Mouse (Mus musculus) forebrain, embryonic 13.5 days (tissue): ENCODE measurements at regions not wholly inside any gene's neighbourhood (a gene's known extent, or its start where the extent isn't known, plus 50 kb on each side); places are given as distances from the start of the nearest gene placed in this dataset.
A peak's percentile ranks its signal among the peaks of the same experiment; 100 is the strongest.
"Not testable (repeated sequence)": the region's sequence is repeated elsewhere in the genome, so short reads cannot be mapped to it uniquely, and the experiment has no call there.

Experiments used
- ATAC-seq: fragments of 200-750 bp; cut with Nextera tagmentation; 2 replicates; pipeline ENCODE4 v1.8.0; 2017
- H3K27ac ChIP-seq: fragments of 300-500 bp; sonication (generic); 2 replicates; pipeline ENCODE4 v1.5.1; 2015; ENCODE audit warnings: inconsistent platforms, mild to moderate bottlenecking, moderate library complexity
- H3K27me3 ChIP-seq: fragments of 300-500 bp; sonication (generic); 2 replicates; pipeline ENCODE4 v1.6.1; 2015; ENCODE audit warnings: mild to moderate bottlenecking, inconsistent platforms
- H3K36me3 ChIP-seq: fragments of 300-500 bp; sonication (generic); 2 replicates; pipeline ENCODE4 v1.6.1; 2015; ENCODE audit warnings: mild to moderate bottlenecking, inconsistent platforms; ENCODE audit not compliant: poor library complexity, severe bottlenecking
- H3K4me1 ChIP-seq: fragments of 300-500 bp; sonication (generic); 2 replicates; pipeline ENCODE4 v1.6.1; 2015; ENCODE audit warnings: inconsistent platforms
- H3K4me2 ChIP-seq: fragments of 300-500 bp; sonication (generic); 2 replicates; pipeline ENCODE4 v1.6.1; 2015; ENCODE audit warnings: inconsistent platforms, mild to moderate bottlenecking, moderate library complexity
- H3K4me3 ChIP-seq: fragments of 300-500 bp; sonication (generic); 2 replicates; pipeline ENCODE4 v1.5.1; 2015; ENCODE audit warnings: mild to moderate bottlenecking, inconsistent platforms
- H3K9ac ChIP-seq: fragments of 300-500 bp; sonication (generic); 2 replicates; pipeline ENCODE4 v1.6.1; 2015; ENCODE audit warnings: mild to moderate bottlenecking, inconsistent platforms
- H3K9me3 ChIP-seq: fragments of 300-500 bp; sonication (generic); replicated peaks from 2 replicates; pipeline ENCODE4 v1.6.1; 2016; ENCODE audit warnings: inconsistent platforms
- WGBS: fragments of 180-500 bp; shearing (Covaris S2); methylation state at CpG from one replicate; pipeline ENCODE4 v1.1.7; 2015; 5-methylcytosine and 5-hydroxymethylcytosine counted together

DNA sequence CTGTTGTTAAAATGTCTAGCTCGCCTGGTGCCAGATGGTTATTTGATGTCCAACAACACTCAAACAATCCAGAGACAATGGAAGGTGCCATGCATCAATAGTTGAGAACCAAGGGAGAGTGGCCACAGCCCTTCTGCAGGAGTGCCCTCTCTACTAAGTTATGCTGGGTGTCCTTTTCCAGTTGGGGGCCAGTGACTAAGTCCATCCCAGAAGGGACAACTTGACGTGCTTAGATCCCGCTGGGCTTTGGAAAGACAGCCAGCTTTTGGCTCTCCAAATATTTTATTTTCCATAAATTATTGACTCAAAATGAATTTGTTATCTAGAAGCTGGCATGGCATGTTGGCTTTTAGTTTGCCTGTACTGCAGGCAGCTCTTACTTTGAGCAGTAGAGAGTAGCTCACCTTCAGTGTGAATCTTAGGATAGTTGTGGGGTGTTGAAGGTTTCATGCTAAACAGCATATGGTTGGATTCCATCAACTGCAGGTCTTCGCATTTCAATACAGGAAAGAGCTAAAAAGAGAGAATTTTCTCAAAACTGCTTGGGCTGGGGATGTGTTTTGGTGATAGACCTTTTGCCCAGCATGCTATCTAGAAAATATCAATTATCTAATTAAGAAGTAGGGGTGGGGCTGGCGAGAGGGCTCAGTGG, 120.8 kb upstream of the Cpsf6 start:
- no peaks in the 10 kb centered on the region for H3K9me3 ChIP-seq
- H3K4me2 ChIP-seq: no peak overlapping the region
- H3K4me3 ChIP-seq: no peak overlapping the region
- peaks cover 8% of the 10 kb centered on the region; the same call in 1 of the 2 replicates for H3K4me1 ChIP-seq
- H3K36me3 ChIP-seq: no peaks in the 10 kb centered on the region
- ATAC-seq: no peak
- H3K27ac ChIP-seq: no peak overlapping the region
- no peak overlapping the region for H3K9ac ChIP-seq
- peaks cover 10% of the 10 kb centered on the region; the same call in 1 of the 2 replicates for H3K27me3 ChIP-seq
- 88% methylated on average over 5 of the region's 5 CpGs for WGBS

DNA sequence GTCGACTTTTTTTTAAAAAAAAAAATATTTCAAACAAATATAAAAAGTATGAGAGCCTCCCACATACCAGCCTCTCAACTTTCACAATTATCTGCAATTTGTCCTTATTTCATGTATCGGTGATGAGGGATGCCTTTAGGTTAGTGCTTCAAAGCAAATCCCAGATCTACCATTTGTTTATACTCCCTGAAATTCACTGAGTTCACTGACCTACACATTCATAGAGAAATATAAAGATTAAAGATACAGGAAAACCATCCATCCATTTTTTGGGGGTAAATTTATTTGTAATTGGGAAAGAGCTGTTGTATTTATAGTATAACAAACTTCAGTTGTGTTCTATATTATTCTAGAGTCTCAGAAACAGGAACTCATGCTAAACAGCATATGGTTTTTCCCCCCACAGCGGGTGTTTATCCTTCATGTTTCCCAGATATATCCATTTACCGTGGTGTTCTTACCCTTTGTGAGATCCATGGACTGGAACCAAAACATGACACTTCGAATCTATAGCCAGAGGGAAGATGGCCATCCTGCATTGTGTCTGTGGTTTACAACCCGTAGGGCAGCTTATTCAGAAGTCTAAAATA, 120.1 kb upstream of the Cpsf6 start:
- Histone ChIP-seq H3K27ac (no peak overlapping the region), H3K4me2 (no peak overlapping the region), H3K4me1 (peaks cover 8% of the 10 kb centered on the region; the same call in 1 of the 2 replicates), H3K4me3 (no peak overlapping the region), H3K9me3 (no peaks in the 10 kb centered on the region), H3K27me3 (peaks cover 10% of the 10 kb centered on the region; the same call in 1 of the 2 replicates), H3K36me3 (no peaks in the 10 kb centered on the region), H3K9ac (no peak overlapping the region)
- WGBS: 82% methylated on average over 6 of the region's 6 CpGs
- no peak for ATAC-seq

DNA sequence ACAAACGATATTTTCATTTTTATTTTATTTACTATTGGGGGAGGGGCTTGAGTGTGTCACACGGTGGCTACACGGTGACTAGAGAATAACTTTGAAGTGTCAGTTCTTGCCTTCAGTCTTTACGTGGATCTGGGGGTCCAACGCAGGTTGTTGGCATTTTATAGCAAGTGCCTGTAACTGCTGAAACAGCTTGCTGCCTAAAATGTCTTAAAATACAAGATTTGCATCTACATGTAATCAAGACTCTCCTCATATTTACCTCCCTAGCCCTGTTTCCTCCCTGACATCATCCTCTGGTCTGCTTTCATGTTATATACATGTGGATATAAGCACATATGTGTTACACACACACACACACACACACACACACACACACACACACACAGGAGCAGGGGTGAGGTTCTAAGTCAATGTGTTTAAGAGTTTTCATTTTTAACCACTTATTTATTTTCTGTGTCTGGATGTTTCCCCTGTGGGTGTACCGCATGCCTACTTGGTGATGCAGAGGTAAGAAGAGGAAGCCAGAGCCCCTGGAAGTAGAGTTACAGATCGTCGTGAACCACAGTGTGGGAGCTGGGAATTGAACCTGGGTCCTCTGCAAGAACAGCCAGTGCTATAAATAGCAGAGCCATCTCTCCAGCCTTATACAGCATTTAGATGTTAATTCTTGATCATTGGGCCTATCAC, 119.5 kb upstream of the Cpsf6 start:
- Histone ChIP-seq H3K36me3 (no peaks in the 10 kb centered on the region), H3K27ac (no peak overlapping the region), H3K4me3 (no peak overlapping the region), H3K9me3 (no peaks in the 10 kb centered on the region), H3K9ac (no peak overlapping the region), H3K4me2 (no peak overlapping the region), H3K4me1 (peaks cover 8% of the 10 kb centered on the region; the same call in 1 of the 2 replicates), H3K27me3 (peaks cover 10% of the 10 kb centered on the region; the same call in 1 of the 2 replicates)
- no peak for ATAC-seq
- 91% methylated on average over 8 of the region's 8 CpGs for WGBS

DNA sequence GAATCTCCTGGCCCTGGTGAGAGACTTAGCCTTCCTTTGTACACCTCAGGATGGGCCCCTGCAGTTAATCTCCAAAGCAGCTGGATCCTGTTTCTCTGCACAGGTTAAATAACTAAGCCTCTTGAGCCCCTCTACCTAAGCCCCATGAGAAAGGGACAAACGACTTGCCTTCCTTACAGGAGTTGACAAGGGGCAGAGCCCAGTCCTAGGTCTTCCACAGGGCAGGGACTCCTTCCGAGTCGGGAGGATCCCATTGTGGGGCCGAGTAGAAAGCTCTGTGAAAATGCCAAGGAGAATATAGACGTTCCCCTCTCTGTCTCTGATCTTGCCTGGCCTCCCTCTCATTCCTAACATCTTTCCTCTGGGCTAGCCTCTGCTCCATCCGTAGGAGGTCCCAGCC, 118.7 kb upstream of the Cpsf6 start:
- Histone ChIP-seq H3K9ac (no peak overlapping the region), H3K27me3 (peaks cover 10% of the 10 kb centered on the region; the same call in 1 of the 2 replicates), H3K4me1 (peaks cover 10% of the 10 kb centered on the region; the same call in 1 of the 2 replicates), H3K36me3 (no peaks in the 10 kb centered on the region), H3K4me3 (no peak overlapping the region), H3K9me3 (no peaks in the 10 kb centered on the region), H3K4me2 (no peak overlapping the region), H3K27ac (no peak overlapping the region)
- no peak for ATAC-seq
- WGBS: 58% methylated on average over 6 of the region's 6 CpGs

DNA sequence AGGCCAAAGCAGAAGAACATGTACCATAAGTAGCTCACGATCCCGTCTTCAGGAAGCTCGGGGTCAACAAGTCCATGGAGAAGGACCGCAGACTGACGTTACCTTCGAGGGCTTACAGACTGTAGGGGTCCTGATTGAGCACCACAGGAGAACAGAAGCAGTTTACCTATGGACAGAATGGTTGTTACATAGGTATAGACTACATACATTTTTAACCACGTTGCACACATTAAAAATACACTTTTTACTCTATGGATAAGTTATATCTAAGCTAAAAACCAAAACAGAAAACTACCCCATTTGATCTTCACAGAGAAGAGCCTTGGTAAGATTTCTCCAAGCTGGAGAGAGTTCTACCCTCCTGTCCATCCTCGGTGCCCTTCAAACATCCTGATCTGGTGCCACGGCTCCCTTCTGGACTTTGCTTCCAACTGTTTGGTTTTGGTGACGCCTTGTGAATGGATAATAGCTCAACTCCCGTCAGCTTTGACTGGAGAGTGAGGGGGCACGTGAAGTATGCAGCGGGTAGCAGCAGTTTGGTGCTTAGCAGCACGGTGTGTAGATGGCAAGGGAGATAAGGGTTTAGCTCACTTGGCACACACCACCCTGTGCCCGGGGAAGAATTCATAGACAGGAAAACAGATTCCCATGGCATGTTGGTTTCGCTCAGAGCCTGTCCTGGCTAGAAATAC, 117.9 kb upstream of the Cpsf6 start:
- H3K27me3 ChIP-seq: peaks cover 10% of the 10 kb centered on the region; the same call in 1 of the 2 replicates
- H3K4me3 ChIP-seq: no peak overlapping the region
- H3K36me3 ChIP-seq: no peaks in the 10 kb centered on the region
- H3K9me3 ChIP-seq: no peaks in the 10 kb centered on the region
- H3K27ac ChIP-seq: no peak overlapping the region
- WGBS: 82% methylated on average over 16 of the region's 16 CpGs
- peaks cover 10% of the 10 kb centered on the region; the same call in 1 of the 2 replicates for H3K4me1 ChIP-seq
- no peak overlapping the region for H3K9ac ChIP-seq
- ATAC-seq: no peak
- H3K4me2 ChIP-seq: no peak overlapping the region

DNA sequence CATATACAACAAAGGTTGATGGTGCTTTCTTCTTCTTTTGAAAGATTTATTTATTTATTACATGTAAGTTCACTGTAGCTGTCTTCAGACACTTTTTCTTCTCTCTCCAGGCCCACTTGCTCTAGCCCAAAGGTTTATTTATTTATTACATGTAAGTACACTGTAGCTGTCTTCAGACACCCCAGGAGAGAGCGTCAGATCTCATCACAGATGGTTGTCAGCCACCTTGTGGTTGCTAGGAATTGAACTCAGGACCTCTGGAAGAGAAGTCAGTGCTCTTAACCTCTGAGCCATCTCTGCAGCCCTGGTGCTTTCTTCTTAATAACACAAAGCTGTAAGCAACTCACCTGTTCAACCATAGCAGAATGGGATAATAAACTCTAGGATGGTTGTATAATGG, 117.3 kb upstream of the Cpsf6 start:
- H3K4me3 ChIP-seq, H3K9me3 ChIP-seq, H3K27ac ChIP-seq, H3K4me2 ChIP-seq, ATAC-seq, H3K9ac ChIP-seq, H3K36me3 ChIP-seq: not testable (repeated sequence)
- peaks cover 10% of the 10 kb centered on the region; the same call in 1 of the 2 replicates for H3K27me3 ChIP-seq
- WGBS: 81% methylated on average over 1 of the region's 1 CpGs
- H3K4me1 ChIP-seq: peaks cover 10% of the 10 kb centered on the region; the same call in 1 of the 2 replicates

DNA sequence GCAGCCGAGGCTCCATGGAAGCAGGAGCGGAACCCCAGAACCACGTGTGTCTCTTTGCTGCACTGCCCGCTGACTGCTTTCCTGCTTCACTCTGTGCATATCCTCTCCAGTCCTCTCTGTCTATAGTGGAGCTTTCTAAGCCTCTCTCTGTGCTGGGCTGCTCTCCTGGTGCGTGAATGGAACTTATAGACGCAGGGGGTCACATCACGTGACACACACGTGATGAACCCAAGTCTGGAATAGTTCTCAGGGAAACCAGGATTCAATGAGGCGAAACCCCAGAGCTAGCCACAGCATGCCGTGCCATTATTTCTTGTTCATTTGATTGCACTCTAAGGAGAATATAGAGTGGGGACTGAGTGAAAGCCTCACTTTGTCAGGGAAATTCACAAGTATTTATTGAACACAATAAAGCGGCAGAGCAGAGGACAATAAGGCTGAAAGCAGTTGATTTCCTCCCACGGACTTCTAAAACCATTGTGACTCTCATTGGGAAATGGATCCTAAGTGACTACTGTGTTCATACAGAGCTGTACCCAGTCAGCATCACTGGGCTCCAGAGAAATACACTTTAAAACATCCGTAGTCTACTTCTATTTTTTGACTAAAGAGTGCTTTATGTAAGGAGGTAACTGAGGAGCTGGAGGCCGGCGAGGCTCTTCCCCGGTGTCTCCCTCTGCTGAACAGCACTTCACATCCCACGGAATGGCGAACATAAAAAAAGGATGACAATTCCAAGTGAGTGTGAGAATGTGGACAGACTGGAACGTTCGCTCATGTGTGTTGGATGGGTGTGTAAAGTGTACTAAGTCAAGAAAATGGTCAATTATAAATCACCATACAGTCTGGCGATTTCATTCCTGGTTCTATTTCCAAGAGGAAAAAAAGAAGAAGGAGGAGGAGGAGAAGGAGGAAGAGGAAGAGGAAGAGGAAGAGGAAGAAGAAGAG, 116.5 kb upstream of the Cpsf6 start:
- Histone ChIP-seq H3K27ac (0 out of 2 replicates have a peak overlapping the region, but pooled peaks have one; percentile 0), H3K9ac (no peak overlapping the region), H3K4me2 (peak overlapping the region; percentile 24; the same call in 1 of the 2 replicates), H3K4me3 (no peak overlapping the region), H3K27me3 (peaks cover 10% of the 10 kb centered on the region; the same call in 1 of the 2 replicates), H3K9me3 (no peaks in the 10 kb centered on the region), H3K4me1 (peaks cover 10% of the 10 kb centered on the region; the same call in 1 of the 2 replicates), H3K36me3 (no peaks in the 10 kb centered on the region)
- 45% methylated on average over 21 of the region's 21 CpGs for WGBS
- peak; percentile 70; the same call in 1 of the 2 replicates for ATAC-seq

DNA sequence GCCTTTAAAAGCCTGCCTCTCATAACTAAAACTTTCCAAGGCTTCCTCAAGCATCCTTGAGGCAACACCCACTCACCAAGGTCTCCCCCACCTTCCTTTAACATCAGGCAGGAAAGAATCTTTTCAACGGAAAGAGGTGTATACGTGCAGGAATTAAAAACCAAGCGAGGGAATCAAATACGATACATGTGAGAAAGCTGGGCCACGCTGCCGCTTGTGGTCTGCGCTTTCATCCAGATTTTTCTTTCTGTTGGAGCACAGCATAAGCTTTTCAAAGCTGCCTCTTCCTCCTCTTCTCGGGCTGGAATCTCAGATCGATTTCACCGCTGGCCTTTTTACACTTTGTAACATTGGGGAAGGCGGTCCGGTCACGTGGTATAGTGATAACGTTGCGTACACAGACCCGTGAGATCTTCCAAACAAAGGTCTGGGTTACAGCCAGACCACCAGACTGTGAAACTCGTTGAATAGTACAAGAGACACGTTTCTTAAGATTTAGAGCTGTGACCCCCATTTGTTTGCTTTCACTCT, 114.4 kb upstream of the Cpsf6 start:
- Histone ChIP-seq H3K4me2 (peak overlapping the region; percentile 54), H3K9ac (0 out of 2 replicates have a peak overlapping the region, but pooled peaks have one; percentile 32), H3K36me3 (no peaks in the 10 kb centered on the region), H3K27me3 (peaks cover 10% of the 10 kb centered on the region; the same call in 1 of the 2 replicates), H3K27ac (no peak overlapping the region), H3K4me1 (peaks cover 10% of the 10 kb centered on the region; the same call in 1 of the 2 replicates), H3K9me3 (no peaks in the 10 kb centered on the region), H3K4me3 (peak overlapping the region; percentile 24)
- no peak for ATAC-seq
- WGBS: 44% methylated on average over 18 of the region's 18 CpGs

DNA sequence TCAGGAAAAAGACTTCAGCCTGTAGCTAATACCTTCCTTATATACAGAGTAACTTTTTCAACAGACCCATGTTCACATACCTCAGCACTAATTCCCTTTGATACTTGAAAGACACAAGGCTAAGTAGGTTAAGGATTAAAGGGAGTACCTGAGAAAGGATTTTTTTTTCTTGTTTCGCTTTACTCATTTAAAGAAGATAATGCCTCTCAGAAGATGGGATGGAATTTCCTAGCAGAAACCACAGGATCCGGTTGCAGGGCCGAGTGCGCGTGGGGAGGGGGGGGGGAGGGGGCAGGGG, 114.0 kb upstream of the Cpsf6 start:
- no peak overlapping the region for H3K27ac ChIP-seq
- peaks cover 10% of the 10 kb centered on the region; the same call in 1 of the 2 replicates for H3K4me1 ChIP-seq
- H3K9ac ChIP-seq: no peak overlapping the region
- WGBS: 34% methylated on average over 3 of the region's 5 CpGs
- H3K4me3 ChIP-seq: no peak overlapping the region
- no peak overlapping the region for H3K4me2 ChIP-seq
- no peaks in the 10 kb centered on the region for H3K36me3 ChIP-seq
- H3K27me3 ChIP-seq: peaks cover 10% of the 10 kb centered on the region; the same call in 1 of the 2 replicates
- no peaks in the 10 kb centered on the region for H3K9me3 ChIP-seq
- ATAC-seq: no peak

DNA sequence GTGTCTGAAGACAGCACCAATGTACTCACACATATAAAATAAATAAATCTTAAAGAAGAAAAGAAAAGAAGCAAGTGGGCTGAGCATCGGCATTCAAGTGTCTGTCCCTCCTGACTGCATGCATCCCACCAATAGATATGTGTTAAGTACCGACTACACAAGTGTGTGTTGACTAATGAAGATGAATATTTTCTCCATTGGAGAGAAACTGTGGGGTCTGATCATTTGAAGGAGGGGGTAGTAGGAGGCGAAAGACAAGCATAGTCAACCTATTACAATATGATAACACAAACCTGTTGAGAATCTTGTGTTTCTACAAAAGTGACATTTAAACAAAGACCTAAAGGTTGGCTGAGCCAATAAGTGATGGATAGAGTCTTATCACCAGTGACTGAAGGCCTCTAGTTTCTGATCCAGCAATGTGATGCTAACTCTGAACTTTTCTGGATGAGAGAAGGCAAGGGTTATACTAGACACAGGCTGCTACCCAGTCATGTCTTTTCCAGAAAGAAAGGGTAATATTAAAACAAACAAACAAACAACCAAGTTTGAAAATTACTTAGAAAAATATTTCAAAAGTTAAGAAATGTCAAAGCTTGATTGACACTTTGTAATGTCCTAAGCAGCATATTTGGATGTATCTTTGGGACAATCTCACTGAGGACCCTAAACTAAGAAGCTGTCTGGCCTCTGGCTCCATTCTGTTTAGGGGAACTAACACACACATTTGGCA, 113.4 kb upstream of the Cpsf6 start:
- Histone ChIP-seq H3K27me3 (peaks cover 9% of the 10 kb centered on the region; the same call in 1 of the 2 replicates), H3K9me3 (no peaks in the 10 kb centered on the region), H3K36me3 (no peaks in the 10 kb centered on the region), H3K4me2 (no peak overlapping the region), H3K4me3 (no peak overlapping the region), H3K4me1 (peaks cover 10% of the 10 kb centered on the region; the same call in 1 of the 2 replicates), H3K27ac (no peak overlapping the region), H3K9ac (no peak overlapping the region)
- WGBS: 92% methylated on average over 3 of the region's 3 CpGs
- no peak for ATAC-seq
